Mouse (Mus musculus) left cerebral cortex, adult 2 months (tissue): ENCODE measurements around the gene Agap3. TPM values are rescaled to one million over a fixed set of nuclear protein-coding genes. Genes with fewer than 3 reads are reported as not detected.
A peak's percentile ranks its signal among the peaks of the same experiment; 100 is the strongest.

Experiments used
- DNase-seq, 2 experiments: peaks; one replicate each; pipeline ENCODE4 v3.0.0; 2021 to 2022; ENCODE audit warnings: low spot score in 2 of 2, mixed read lengths in 1 of 2; ENCODE audit errors: extremely low spot score in 1 of 2
- H3K27ac ChIP-seq: fragments of 200-600 bp; 2 replicates; pipeline ENCODE4 v1.8.1; 2022
- H3K4me3 ChIP-seq: fragments of 200-600 bp; 2 replicates; pipeline ENCODE4 v1.8.1; 2022
- CTCF ChIP-seq: fragments of 200-600 bp; IDR thresholded peaks from 2 replicates; pipeline ENCODE4 v1.8.1; 2022; ENCODE audit warnings: antibody characterized with exemption, mild to moderate bottlenecking, moderate library complexity
- intact Hi-C: fragments of 180-260 bp; cut with DNase I; formaldehyde crosslinking; loops from one replicate; pipeline ENCODE4 v1.15.1; 2025
- total RNA-seq, 2 experiments: library from RNA; stranded (reverse); gene quantifications; 2 replicates each; pipeline ENCODE4 v1.2.3; 2021

Gene Agap3
- total RNA-seq, 2 experiments from 2014 or later = 527 to 560 TPM

DNA sequence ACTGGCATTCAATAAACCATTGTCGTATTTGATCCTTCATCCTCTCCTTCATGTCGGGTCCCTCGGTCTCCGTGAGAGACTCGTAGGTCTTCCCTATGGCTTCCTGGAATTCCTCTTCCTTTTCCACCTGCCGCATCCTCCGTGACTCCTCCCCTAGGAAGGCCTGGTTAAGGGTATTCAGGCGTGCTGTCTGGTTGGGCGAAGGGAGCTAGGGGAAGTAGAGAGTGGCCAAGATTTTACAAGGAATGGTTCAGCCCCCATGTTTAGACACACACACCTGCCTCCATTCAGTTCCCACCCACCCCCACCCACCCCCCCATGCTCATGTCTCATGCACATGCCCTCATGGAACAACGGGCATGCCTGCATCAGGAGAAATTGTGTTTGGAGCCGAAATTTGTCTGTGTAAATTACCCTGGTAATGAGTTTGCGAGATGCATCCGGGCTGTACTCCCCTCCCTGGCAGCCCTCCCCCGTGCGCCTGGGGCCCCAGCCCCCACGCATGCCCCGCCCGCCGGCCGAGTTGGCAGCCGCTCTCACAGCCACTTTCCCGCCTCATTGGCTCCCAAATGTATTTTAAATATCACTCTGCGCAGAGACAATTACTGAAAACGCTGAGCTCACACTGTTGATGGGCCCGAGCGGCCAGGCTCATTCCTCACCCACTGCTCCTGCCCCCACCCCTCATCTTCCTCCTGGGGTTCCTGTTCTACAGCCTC lies 98.8 kb downstream of the Agap3 start:
- intact Hi-C loops = no loop called here
- Histone ChIP-seq H3K4me3 (no peak overlapping the region), H3K27ac (no peak overlapping the region)
- DNase-seq = peak; percentile 64 to 70
- TF ChIP-seq CTCF = no peak

DNA sequence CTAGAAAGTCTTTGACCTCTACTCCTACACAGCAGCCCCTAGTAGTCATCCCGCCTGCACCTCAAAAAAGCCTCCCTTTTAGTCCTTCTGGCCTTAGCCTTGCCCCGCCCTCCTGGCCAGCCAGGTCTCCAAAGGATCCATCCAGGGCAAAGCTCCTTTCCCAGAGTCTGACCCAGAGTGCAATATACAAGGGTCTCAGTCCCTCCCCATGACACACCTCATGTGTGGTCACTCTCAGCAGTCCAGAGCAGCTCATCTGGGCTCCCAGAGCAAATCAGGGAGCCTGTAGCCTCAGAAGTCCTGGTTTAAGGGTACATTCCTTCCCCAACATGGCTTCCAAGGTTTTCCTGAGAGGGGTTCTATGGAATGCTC lies 99.3 kb downstream of the Agap3 start:
- DNase-seq = no peak
- intact Hi-C loops = no loop called here
- Histone ChIP-seq H3K27ac (no peak overlapping the region), H3K4me3 (no peak overlapping the region)
- no peak for TF ChIP-seq CTCF

Other genes with a start within 250 kb of the Agap3 start
- 10 to 100 TPM; 28.6 to 32.8 TPM for gene Kcnh2, start 100.6 kb upstream of the Agap3 start, total RNA-seq
- 1 to 10 TPM; 8.8 to 9.3 TPM for gene Nos3, start 87.4 kb upstream of the Agap3 start, total RNA-seq
- 1 to 10 TPM; 4.0 to 4.2 TPM for gene Atg9b, start 60.0 kb upstream of the Agap3 start, total RNA-seq
- gene Abcb8, start 58.5 kb upstream of the Agap3 start, total RNA-seq = 10 to 100 TPM; 45.3 to 54.9 TPM
- under 1 TPM in 1 of 2 experiments, not detected in 1; 0.36 TPM for gene Asic3, start 38.8 kb upstream of the Agap3 start, total RNA-seq
- 100 to 1,000 TPM; 118 to 129 TPM for gene Cdk5, start 28.6 kb upstream of the Agap3 start, total RNA-seq
- gene Slc4a2, start 28.3 kb upstream of the Agap3 start, total RNA-seq = 10 to 100 TPM; 31.0 to 33.8 TPM
- gene Fastk, start 6.9 kb upstream of the Agap3 start, total RNA-seq = 100 to 1,000 TPM; 128 to 134 TPM
- gene Tmub1, start 4.3 kb upstream of the Agap3 start, total RNA-seq = 10 to 100 TPM; 26.1 to 28.7 TPM
- under 1 TPM; 0.09 to 0.56 TPM for gene Gbx1, start 75.0 kb downstream of the Agap3 start, total RNA-seq
- not detected for gene Asb10, start 88.8 kb downstream of the Agap3 start, total RNA-seq
- under 1 TPM in 1 of 2 experiments, not detected in 1; 0.14 TPM for gene 4931409K22Rik, start 104.6 kb downstream of the Agap3 start, total RNA-seq
- 10 to 100 TPM; 82.4 to 89.0 TPM for gene Abcf2, start 125.3 kb downstream of the Agap3 start, total RNA-seq
- 10 to 100 TPM; 72.6 to 78.4 TPM for gene Chpf2, start 134.6 kb downstream of the Agap3 start, total RNA-seq
- 10 to 100 TPM; 90.4 to 97.4 TPM for gene Smarcd3, start 172.2 kb downstream of the Agap3 start, total RNA-seq
- 10 to 100 TPM; 74.2 to 77.3 TPM for gene Nub1, start 233.4 kb downstream of the Agap3 start, total RNA-seq